Mouse (Mus musculus): ENCODE data around the gene Utp14b.

Gene Utp14b

DNA sequence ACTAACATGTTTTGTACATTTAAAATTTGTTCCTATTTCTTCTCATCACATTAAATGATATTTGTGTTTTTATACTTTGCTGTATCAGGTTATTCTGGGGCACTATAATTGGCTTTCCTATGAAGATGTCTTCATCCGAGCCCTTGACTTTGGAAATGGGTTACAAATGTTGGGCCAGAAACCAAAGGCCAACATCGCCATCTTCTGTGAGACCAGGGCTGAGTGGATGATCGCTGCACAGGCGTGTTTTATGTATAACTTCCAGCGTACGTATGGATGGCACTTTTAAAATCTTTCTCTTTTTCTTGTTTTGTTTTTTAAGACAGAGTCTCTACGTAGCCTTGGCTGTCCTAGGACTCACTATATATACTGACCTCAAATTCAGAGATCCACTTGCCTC, 30.3 kb downstream of the Utp14b start:
- no peak for DNase-seq

DNA sequence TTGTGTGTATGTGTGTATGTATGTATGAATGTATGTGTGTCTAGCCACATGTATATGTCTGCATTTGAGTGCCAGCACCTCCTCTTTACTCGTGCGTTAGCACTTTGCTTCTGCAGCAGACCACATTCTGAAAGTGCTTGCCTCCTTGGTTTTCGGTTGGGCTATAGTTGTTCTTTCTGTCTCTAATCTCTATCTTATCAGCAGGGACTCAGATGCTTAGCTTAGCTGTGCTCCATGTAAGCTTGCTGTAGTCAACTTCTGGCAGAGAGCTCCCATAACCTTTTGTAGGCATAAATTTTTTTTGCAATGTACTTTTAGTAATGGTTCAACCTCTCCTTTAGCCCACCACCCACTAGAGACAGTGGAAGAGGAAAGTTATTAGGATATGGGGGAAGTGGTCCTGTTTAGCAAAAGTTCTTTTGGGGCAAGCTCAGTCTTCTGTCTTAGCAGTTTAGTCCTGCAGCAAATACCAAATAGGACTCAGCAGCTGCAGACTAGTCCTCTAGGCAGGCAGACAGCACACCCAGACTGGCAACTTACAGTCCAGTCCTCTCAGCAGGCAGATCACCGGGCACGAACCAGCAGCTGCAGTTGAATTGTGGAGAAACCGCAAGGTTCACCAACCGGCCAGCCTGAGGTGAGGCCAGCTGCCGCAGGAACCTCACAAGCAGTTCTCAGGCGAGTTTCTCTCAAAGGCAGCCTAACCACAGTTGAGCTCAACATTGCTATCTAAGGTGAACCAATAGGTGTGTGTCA, 36.8 kb downstream of the Utp14b start:
- no peak for DNase-seq

DNA sequence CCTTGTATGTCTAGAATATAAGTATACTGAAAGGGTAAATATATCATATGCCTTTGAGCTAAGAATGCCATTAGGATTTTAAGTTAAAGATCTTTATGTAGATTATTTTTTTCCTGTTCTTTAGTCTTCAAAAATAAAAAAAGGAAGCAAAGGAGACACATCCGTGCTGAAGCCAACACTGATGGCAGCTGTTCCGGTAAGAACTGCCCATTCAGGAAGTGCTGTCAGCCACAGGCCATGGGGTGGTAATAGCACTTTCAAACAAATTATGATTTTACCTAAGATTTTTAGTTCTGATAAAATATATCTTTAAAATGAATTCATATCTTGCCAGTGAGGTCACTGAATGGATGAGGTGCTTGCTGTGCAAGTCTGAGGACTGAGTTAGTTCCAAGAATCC, 38.5 kb downstream of the Utp14b start:
- no peak for DNase-seq

DNA sequence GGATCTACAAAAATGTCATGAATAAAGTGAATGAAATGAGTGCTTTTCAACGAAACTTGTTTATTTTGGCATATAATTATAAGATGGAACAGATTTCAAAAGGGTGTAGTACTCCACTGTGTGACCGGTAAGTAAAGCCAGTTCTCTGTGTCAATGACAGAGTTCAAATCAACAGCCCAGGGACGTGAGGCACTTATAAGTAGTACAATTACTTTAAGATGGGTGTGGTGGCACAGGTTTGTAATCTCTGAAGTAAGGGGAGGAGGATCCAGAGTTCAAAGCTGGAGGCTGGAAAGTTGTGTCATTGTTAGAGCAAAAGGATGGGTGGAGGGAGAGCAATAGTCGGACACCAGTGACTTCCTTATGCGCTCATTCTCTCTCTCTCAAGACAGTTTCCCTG, 39.1 kb downstream of the Utp14b start:
- DNase-seq = no peak

DNA sequence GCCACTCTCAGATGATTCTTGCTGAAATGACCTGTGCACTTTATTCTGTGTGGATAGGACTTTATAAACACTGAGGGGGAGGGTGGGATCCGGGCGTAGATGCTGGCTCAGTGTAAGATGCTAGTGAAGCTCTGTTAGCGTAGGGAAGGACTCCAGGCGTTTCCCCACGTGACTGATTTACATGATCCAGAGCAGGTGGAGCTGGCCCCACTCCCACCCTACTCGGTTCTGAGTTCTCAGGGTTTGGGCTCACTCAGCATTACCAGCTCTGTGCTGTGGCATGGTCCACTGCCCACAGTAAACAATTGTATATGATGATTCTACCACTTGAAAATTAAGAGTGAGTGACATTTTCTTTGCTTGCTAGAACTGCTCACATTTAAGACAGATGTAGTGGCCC, 40.3 kb downstream of the Utp14b start:
- DNase-seq = no peak

DNA sequence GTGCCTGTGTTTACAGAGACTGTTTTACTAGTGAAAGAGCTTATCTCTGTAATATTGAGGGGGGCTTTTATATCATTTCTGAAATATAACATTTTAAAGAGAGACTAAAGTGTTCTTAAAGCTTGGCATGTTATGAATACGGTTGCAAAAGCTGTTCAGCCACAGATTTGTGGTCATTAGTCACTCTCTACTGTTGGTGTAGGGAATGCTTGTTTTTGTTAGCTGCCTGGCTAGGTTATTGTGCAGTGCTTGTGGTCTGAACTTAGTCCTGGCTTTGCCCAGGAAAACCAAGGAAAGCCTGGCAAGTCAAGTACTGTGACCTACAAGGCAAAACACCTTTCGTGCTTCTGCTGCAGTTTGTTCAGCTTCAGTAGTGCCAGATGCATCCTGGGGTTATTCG, 43.9 kb downstream of the Utp14b start:
- no peak for DNase-seq

DNA sequence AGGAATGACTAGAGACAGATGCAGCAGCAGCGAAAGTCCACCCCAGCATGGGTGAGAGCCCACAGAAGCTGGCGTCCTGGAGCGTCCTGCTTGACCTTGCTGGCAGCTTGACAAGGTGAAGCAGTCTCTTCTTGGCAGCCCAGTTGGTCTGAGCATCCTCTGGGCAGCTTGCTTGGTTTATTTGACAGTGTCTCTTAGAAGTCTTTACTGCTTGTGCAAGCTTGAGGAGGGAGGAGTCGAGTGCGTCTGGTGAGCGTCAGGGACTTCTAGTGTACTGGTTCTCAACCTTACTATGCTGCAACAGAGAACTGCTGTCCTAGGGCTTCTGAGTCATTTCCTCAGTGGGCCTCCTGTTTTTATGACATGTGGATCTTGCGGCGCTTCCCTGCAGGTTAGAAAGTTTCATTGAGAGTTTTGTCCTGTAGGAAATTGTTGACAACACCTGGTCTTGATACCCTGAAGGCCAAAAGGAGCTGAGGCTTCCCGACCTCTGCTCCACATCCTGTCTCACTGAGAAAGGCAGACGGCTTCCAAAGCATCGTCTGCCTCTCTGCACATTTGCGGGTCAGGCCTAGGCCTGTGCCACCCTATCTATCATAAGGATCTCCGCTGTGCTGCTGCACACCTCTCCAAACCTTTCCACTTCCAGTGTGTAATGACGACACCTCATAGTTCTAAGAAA, 44.6 kb downstream of the Utp14b start:
- DNase-seq = no peak

DNA sequence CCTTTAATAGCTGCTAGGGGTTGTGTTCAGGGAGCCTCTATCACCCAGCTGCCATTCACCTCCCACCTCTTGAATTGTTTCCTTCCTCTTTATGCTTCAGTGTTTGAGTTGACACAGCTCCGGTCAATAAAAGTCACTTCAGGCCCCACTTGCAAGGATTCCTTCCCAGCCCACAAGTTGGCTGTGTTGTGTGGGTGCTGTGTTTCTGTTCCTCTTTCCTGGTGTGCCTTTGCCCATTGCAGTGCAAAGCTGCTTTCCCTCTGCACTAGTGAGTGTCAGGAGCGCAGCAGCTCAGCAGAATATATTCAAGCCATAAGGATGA, 45.1 kb downstream of the Utp14b start:
- DNase-seq = no peak

DNA sequence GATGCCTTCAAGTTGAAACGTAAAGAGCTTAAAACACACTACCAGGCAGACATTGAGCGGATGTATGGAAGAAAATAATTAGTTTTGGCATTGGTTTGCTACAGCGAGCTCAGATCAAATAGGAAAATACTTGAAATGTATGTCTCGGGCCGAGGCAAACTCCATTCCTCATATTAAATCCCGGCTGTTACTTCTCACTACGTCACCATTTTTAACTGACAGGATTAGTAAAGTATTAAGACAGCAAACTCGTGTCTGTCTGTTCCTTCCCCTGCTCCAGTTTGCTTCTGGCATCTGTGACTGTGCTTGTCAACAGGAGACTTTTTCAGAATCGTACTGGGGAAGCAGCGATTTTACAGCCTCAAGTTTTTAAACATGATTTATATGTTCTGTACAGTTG, 48.5 kb downstream of the Utp14b start:
- no peak for DNase-seq

DNA sequence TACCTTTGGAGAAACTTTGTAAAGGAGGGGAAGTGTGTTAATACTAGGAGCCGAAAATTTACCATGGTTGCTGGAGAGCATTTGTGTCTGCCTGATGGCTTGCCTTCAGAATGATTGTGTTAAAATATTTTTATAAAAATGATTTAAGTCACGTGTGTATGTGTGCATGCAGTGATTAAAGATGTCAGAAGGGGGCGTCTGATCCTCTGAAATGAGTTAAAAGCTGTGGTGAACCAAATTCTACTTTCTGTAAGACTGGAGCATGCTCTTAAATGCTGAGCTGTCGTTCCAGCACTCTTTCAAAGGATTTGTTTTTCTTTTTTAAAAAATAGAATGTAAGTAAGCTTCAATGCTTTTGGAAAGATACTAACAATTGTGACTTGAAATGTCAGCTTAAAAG, 49.4 kb downstream of the Utp14b start:
- DNase-seq = peak; percentile 9

DNA sequence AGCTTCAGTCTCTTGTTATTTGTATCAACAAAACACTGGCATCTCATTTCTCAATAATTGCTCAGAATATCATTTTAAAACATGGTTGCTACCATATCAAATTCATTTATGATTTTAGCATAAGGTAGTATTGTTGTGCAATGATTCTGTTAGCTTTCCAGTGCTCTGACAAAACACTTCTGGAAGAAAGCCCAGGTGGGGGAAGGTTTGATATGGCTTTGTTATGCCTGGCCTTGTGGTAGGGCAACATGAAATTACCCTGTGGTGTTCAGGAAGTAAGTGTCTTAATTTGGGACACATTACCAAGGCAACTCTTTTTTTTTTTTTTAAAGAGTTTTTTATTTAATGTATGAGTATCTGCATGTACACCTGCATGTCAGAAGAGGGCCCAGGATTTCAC, 52.2 kb downstream of the Utp14b start:
- DNase-seq = no peak

DNA sequence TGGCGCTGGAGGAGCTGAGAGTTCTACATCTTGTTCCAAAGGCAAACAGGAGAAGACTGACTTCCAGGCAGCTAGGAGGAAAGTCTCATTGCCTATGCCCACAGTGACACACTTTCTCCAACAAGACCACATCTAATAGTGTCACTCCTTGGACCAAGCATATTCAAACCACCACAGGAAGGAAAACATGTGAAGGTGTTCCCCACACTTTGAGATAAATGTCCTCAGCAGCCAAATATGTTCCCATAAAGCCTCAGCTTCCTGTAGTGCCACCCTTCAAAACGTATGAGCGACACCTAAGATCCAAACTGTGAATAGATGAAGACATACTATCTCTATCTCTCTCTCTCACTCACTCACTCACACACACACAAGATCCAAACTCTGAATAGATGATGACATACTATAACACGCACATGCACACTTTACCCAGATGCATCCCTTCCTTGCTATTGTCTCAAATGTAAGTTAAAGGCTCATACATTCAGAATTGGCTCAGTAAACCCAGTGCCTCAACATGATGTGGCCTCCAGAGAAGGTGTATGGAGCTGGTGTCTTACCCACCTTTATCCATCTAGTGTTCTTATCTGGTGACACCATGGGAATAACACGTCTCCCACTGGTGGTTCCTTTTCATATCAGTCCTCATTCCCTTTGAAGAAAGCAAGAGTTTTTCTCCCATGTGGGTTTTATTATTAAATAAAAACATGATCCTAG, 52.9 kb downstream of the Utp14b start:
- no peak for DNase-seq

Measured in thymus, postnatal 25 days (tissue).